Mouse (Mus musculus) embryonic facial prominence, embryonic 13.5 days (tissue): ENCODE results near the gene Grin2d. TPM values are rescaled to one million over a fixed set of nuclear protein-coding genes. Genes with fewer than 3 reads are reported as not detected.

Experiments used
- polyA plus RNA-seq: library from polyadenylated mRNA; unstranded; fragments of >200 nt; fragmentation: Nextera tagmentation; extraction: Ambion mirVana; gene quantifications from 2 replicates; pipeline ENCODE4 v1.2.1, GENCODE M21; 2015

Grin2d gene
- polyA plus RNA-seq, 1 experiment from 2014 or later: 0.72 TPM

Other genes starting within 250 kb of the Grin2d start
- 5.2 and 7.8 TPM in 2 replicates for gene Mamstr, start 238.4 kb downstream of the Grin2d start, polyA plus RNA-seq
- 0.45 and 0.54 TPM in 2 replicates for gene Fut2, start 212.0 kb downstream of the Grin2d start, polyA plus RNA-seq
- gene Ntn5, start 194.4 kb downstream of the Grin2d start, polyA plus RNA-seq: 5.4 and 5.7 TPM in 2 replicates
- 6.3 and 6.8 TPM in 2 replicates for gene Sec1, start 184.0 kb downstream of the Grin2d start, polyA plus RNA-seq
- 15.2 and 17.3 TPM in 2 replicates for gene Car11, start 178.5 kb downstream of the Grin2d start, polyA plus RNA-seq
- 7.8 and 10.2 TPM in 2 replicates for gene Dbp, start 173.3 kb downstream of the Grin2d start, polyA plus RNA-seq
- 936 and 1,128 TPM in 2 replicates for gene Rpl18, start 162.9 kb downstream of the Grin2d start, polyA plus RNA-seq
- 34.4 and 34.9 TPM in 2 replicates for gene Sphk2, start 160.4 kb downstream of the Grin2d start, polyA plus RNA-seq
- gene Fam83e, start 157.2 kb downstream of the Grin2d start, polyA plus RNA-seq: 1.4 and 1.5 TPM in 2 replicates
- not detected in 2 replicates for gene Spaca4, start 152.6 kb downstream of the Grin2d start, polyA plus RNA-seq
- 4.1 and 4.2 TPM in 2 replicates for gene Lmtk3, start 94.6 kb downstream of the Grin2d start, polyA plus RNA-seq
- gene Sult2b1, start 93.7 kb downstream of the Grin2d start, polyA plus RNA-seq: 7.7 and 8.4 TPM in 2 replicates
- 133 and 138 TPM in 2 replicates for gene Cyth2, start 63.8 kb downstream of the Grin2d start, polyA plus RNA-seq
- 2.2 TPM in 2 replicates for gene Kcnj14, start 53.6 kb downstream of the Grin2d start, polyA plus RNA-seq
- 62.7 and 74.0 TPM in 2 replicates for gene Grwd1, start 47.4 kb downstream of the Grin2d start, polyA plus RNA-seq
- 62.6 and 74.4 TPM in 2 replicates for gene Kdelr1, start 5.6 kb downstream of the Grin2d start, polyA plus RNA-seq
- gene Syngr4, start 18.3 kb upstream of the Grin2d start, polyA plus RNA-seq: 0.41 TPM in 1 of 2 replicates, not detected in the other
- gene Tmem143, start 18.6 kb upstream of the Grin2d start, polyA plus RNA-seq: 7.1 and 7.2 TPM in 2 replicates
- 199 and 213 TPM in 2 replicates for gene Emp3, start 43.0 kb upstream of the Grin2d start, polyA plus RNA-seq
- 2.4 and 3.2 TPM in 2 replicates for gene Ccdc114, start 45.7 kb upstream of the Grin2d start, polyA plus RNA-seq
- 0.25 TPM in 2 replicates for gene Abcc6, start 151.9 kb upstream of the Grin2d start, polyA plus RNA-seq
- gene Nomo1, start 155.3 kb upstream of the Grin2d start, polyA plus RNA-seq: 28.4 and 33.8 TPM in 2 replicates
- gene Kcnj11, start 222.4 kb upstream of the Grin2d start, polyA plus RNA-seq: 0.27 TPM in 1 of 2 replicates, not detected in the other